Mouse (Mus musculus): ENCODE measurements around the gene Aqp7.

Gene Aqp7

GRCm38 (mm10) chr4:41063351-41063750, 15.4 kb upstream of the Aqp7 start:
- intact Hi-C loops (cut with DNase I) = no loop called here

GRCm38 (mm10) chr4:41057361-41057760, 9.4 kb upstream of the Aqp7 start:
- intact Hi-C loops (cut with DNase I) = no loop called here

- intact Hi-C loops (cut with DNase I) = no loop called here
These were observed 8.9 kb upstream of the Aqp7 start for GRCm38 (mm10) chr4:41056742-41057332.

GRCm38 (mm10) chr4:41056253-41056652, 8.3 kb upstream of the Aqp7 start:
- intact Hi-C loops (cut with DNase I) = no loop called here

GRCm38 (mm10) chr4:41055111-41055510, 7.2 kb upstream of the Aqp7 start:
- intact Hi-C loops (cut with DNase I) = no loop called here

GRCm38 (mm10) chr4:41051781-41052180, 3.8 kb upstream of the Aqp7 start:
- intact Hi-C loops (cut with DNase I) = loop anchor here (5.0 kb wide), 3 partner anchors 116 to 341 kb away; no protein-coding TSS in a partner anchor

GRCm38 (mm10) chr4:41050726-41051675, 3.1 kb upstream of the Aqp7 start:
- intact Hi-C loops (cut with DNase I) = loop anchor here (5.0 kb wide), 3 partner anchors 116 to 341 kb away; no protein-coding TSS in a partner anchor

GRCm38 (mm10) chr4:41048926-41049325, 987 bp upstream of the Aqp7 start:
- intact Hi-C loops (cut with DNase I) = loop anchor here (1.0 to 5.0 kb wide), 2 partner anchors 70 to 178 kb away; no protein-coding TSS in a partner anchor

- intact Hi-C loops (cut with DNase I) = loop anchor here (5.0 kb wide), 1 partner anchor 181 kb away; no protein-coding TSS in a partner anchor
These were observed 1.6 kb downstream of the Aqp7 start for GRCm38 (mm10) chr4:41046254-41046795.

GRCm38 (mm10) chr4:41045288-41045687, 2.7 kb downstream of the Aqp7 start:
- intact Hi-C loops (cut with DNase I) = loop anchor here (5.0 kb wide), 1 partner anchor 182 kb away; no protein-coding TSS in a partner anchor

- intact Hi-C loops (cut with DNase I) = no loop called here
These were observed 4.0 kb downstream of the Aqp7 start for GRCm38 (mm10) chr4:41043961-41044360.

- intact Hi-C loops (cut with DNase I) = no loop called here
These were observed 5.1 kb downstream of the Aqp7 start for GRCm38 (mm10) chr4:41042880-41043279.

GRCm38 (mm10) chr4:41040983-41041382, 7.0 kb downstream of the Aqp7 start:
- intact Hi-C loops (cut with DNase I) = no loop called here

GRCm38 (mm10) chr4:41037942-41038341, 10.0 kb downstream of the Aqp7 start:
- intact Hi-C loops (cut with DNase I) = no loop called here

GRCm38 (mm10) chr4:41031242-41031641, 16.7 kb downstream of the Aqp7 start:
- intact Hi-C loops (cut with DNase I) = no loop called here

GRCm38 (mm10) chr4:41029372-41029771, 18.6 kb downstream of the Aqp7 start:
- intact Hi-C loops (cut with DNase I) = no loop called here

GRCm38 (mm10) chr4:41028272-41028671, 19.7 kb downstream of the Aqp7 start:
- intact Hi-C loops (cut with DNase I) = no loop called here

GRCm38 (mm10) chr4:41027872-41028271, 20.1 kb downstream of the Aqp7 start:
- intact Hi-C loops (cut with DNase I) = no loop called here

- intact Hi-C loops (cut with DNase I) = no loop called here
These were observed 21.7 kb downstream of the Aqp7 start for GRCm38 (mm10) chr4:41026086-41026787.

GRCm38 (mm10) chr4:41021094-41021493, 26.8 kb downstream of the Aqp7 start:
- intact Hi-C loops (cut with DNase I) = no loop called here

- intact Hi-C loops (cut with DNase I) = no loop called here
These were observed 32.1 kb downstream of the Aqp7 start for GRCm38 (mm10) chr4:41015798-41016197.
